Mouse (Mus musculus): ENCODE measurements around the gene B3gat3. TPM values are rescaled to one million over a fixed set of nuclear protein-coding genes. Genes with fewer than 3 reads are reported as not detected.
"Not testable (repeated sequence)": the region's sequence is repeated elsewhere in the genome, so short reads cannot be mapped to it uniquely, and the experiment has no call there.

The B3gat3 gene
- polyA plus RNA-seq, 1 experiment from 2014 or later: 40.2 TPM

- H3K9ac ChIP-seq (ENCODE audit: low read length): peak overlapping the region; percentile 65
- H3K4me1 ChIP-seq (replicated peaks; ENCODE audit: control insufficient read depth, insufficient read depth, low read length): peaks cover 13% of the 10 kb centered on the region
- ATAC-seq (ENCODE audit: low read depth): no peak
- peaks cover 54% of the 10 kb centered on the region for H3K36me3 ChIP-seq (ENCODE audit: control insufficient read depth, insufficient read depth, low read length)
- H3K4me2 ChIP-seq (ENCODE audit: low read depth, low read length): peak overlapping the region; percentile 68
- WGBS: 28% methylated on average over 5 of the region's 5 CpGs
- H3K4me3 ChIP-seq (ENCODE audit: low read length): peak overlapping the region; percentile 68
- peak overlapping the region; percentile 98 for H3K27ac ChIP-seq (ENCODE audit: low read length)
- H3K27me3 ChIP-seq (ENCODE audit: control insufficient read depth, insufficient read depth, low read depth, low read length): no peaks in the 10 kb centered on the region
- H3K9me3 ChIP-seq (ENCODE audit: control insufficient read depth, low read length): no peaks in the 10 kb centered on the region
Observed at GRCm38 (mm10) chr19:8966198-8966589, 46.0 kb downstream of the B3gat3 start.

DNA sequence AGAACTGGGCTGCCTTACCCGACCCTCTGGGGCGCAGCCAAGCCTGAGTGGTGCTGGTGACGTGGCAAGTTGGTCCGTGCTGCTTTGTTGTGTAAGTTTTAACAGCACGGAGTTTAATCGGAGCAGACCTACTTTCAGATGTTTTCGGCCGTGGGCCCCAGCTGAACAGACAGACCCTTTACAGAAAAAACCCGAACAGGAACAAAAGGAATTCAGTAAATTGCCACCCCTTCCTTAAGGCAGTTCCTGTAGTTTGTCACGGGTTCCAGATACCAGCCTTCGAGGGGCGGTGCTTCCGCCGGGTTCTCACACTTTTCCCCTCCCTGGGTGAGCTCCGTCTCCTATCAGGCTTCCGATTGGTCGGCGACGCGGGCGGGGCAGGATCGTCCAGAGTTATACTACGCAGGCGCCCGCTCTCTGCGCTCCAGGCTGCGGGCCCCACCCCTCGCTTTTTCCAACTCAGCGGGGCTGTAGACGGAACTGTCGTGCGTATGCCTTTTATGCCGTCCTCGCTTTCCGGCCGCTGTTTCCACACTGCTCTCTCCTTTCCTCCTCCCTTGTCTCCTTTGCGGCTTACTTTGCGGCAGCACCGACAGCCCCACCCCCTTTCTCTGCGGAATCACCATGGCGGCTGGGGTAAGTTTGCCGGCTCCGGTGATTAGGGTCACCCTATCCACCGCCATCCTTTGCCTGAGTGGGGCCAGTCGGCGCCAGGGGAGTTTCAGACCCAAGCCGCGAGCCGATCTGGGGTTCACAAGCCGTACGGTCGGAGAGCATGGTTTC lies 46.6 kb downstream of the B3gat3 start, which contains the start of gene Eef1g:
Gene Eef1g (plus strand): TSS at position 452 of the 783 bp plus-strand sequence.
- peak; percentile 100 for ATAC-seq (ENCODE audit: low read depth)
- WGBS: under 1% methylated on average over 52 of the region's 52 CpGs

DNA sequence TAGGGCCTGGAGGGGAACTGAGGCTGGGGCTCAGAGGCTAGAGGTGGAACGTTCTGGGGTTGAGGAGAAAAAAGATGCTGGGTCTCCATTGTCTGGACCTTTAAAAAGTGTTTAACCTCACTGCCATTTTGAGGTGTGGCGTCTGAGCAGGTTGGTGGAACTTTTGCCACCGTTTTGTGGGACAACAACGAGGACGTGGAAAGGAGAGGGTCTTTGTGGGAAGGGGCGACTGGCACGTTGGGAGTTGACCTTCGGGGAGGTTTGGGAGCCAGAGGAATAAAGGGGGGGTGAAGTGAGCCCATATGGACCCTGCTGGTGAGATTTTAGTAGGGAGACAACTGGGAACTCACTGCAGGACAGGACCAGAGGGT lies 47.2 kb downstream of the B3gat3 start:
- ATAC-seq (ENCODE audit: low read depth): no peak
- Histone ChIP-seq H3K4me3 (ENCODE audit: low read length) (peak overlapping the region; percentile 83), H3K27me3 (ENCODE audit: control insufficient read depth, insufficient read depth, low read depth, low read length) (no peaks in the 10 kb centered on the region), H3K4me1 (replicated peaks; ENCODE audit: control insufficient read depth, insufficient read depth, low read length) (peaks cover 13% of the 10 kb centered on the region), H3K4me2 (ENCODE audit: low read depth, low read length) (peak overlapping the region; percentile 62), H3K9ac (ENCODE audit: low read length) (peak overlapping the region; percentile 87), H3K9me3 (ENCODE audit: control insufficient read depth, low read length) (no peaks in the 10 kb centered on the region), H3K27ac (ENCODE audit: low read length) (peak overlapping the region; percentile 76), H3K36me3 (ENCODE audit: control insufficient read depth, insufficient read depth, low read length) (peaks cover 58% of the 10 kb centered on the region)
- 0% methylated on average over 8 of the region's 8 CpGs for WGBS

More for the DNA sequence above, 46.6 kb downstream of the B3gat3 start, which contains the start of gene Eef1g:
- peak within 1 kb of the TSS; percentile 83 for H3K4me3 ChIP-seq (ENCODE audit: low read length)
- peaks cover 13% of the 10 kb centered on the region for H3K4me1 ChIP-seq (replicated peaks; ENCODE audit: control insufficient read depth, insufficient read depth, low read length)
- peak within 1 kb of the TSS; percentile 87 for H3K9ac ChIP-seq (ENCODE audit: low read length)
- H3K36me3 ChIP-seq (ENCODE audit: control insufficient read depth, insufficient read depth, low read length): peaks cover 57% of the 10 kb centered on the region
- H3K27me3 ChIP-seq (ENCODE audit: control insufficient read depth, insufficient read depth, low read depth, low read length): no peaks in the 10 kb centered on the region
- H3K4me2 ChIP-seq (ENCODE audit: low read depth, low read length): peak within 1 kb of the TSS; percentile 68
- no peaks in the 10 kb centered on the region for H3K9me3 ChIP-seq (ENCODE audit: control insufficient read depth, low read length)
- peak within 1 kb of the TSS; percentile 98 for H3K27ac ChIP-seq (ENCODE audit: low read length)

- H3K4me2 ChIP-seq (ENCODE audit: low read depth, low read length): peak overlapping the region; percentile 62
- H3K36me3 ChIP-seq (ENCODE audit: control insufficient read depth, insufficient read depth, low read length): peaks cover 58% of the 10 kb centered on the region
- H3K27ac ChIP-seq (ENCODE audit: low read length): peak overlapping the region; percentile 76
- under 1% methylated on average over 9 of the region's 9 CpGs for WGBS
- no peak for ATAC-seq (ENCODE audit: low read depth)
- H3K4me3 ChIP-seq (ENCODE audit: low read length): peak overlapping the region; percentile 83
- peak overlapping the region; percentile 87 for H3K9ac ChIP-seq (ENCODE audit: low read length)
- H3K9me3 ChIP-seq (ENCODE audit: control insufficient read depth, low read length): no peaks in the 10 kb centered on the region
- no peaks in the 10 kb centered on the region for H3K27me3 ChIP-seq (ENCODE audit: control insufficient read depth, insufficient read depth, low read depth, low read length)
- peaks cover 13% of the 10 kb centered on the region for H3K4me1 ChIP-seq (replicated peaks; ENCODE audit: control insufficient read depth, insufficient read depth, low read length)
Observed at GRCm38 (mm10) chr19:8967893-8968292, 47.7 kb downstream of the B3gat3 start.

DNA sequence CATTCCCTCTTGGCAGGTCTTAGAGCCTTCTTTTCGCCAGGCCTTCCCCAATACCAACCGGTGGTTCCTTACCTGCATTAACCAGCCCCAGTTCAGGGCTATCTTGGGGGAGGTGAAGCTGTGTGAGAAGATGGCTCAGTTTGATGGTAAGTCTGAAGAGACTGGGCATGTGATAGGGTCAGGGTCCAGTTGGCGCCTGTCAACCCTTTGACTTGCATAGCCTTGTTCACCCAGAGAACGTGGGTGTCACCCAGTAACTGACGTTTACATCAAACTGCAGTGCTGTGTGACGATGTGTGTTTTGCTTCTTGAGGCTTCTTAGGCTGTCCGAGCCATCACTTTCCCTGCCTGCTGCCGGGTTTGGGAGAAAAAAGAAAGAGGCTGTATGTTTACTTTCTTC lies 52.3 kb downstream of the B3gat3 start:
- H3K27me3 ChIP-seq (ENCODE audit: control insufficient read depth, insufficient read depth, low read depth, low read length); ATAC-seq (ENCODE audit: low read depth); H3K4me3 ChIP-seq (ENCODE audit: low read length); H3K9ac ChIP-seq (ENCODE audit: low read length); H3K9me3 ChIP-seq (ENCODE audit: control insufficient read depth, low read length); H3K27ac ChIP-seq (ENCODE audit: low read length); H3K4me2 ChIP-seq (ENCODE audit: low read depth, low read length); H3K4me1 ChIP-seq (replicated peaks; ENCODE audit: control insufficient read depth, insufficient read depth, low read length): not testable (repeated sequence)
- H3K36me3 ChIP-seq (ENCODE audit: control insufficient read depth, insufficient read depth, low read length): peaks cover 65% of the 10 kb centered on the region
- WGBS: 69% methylated on average over 8 of the region's 8 CpGs

GRCm38 (mm10) chr19:8974638-8975037 lies 54.5 kb downstream of the B3gat3 start:
- WGBS: 68% methylated on average over 1 of the region's 1 CpGs
- Histone ChIP-seq H3K4me3 (ENCODE audit: low read length) (no peak overlapping the region), H3K9me3 (ENCODE audit: control insufficient read depth, low read length) (no peaks in the 10 kb centered on the region), H3K27me3 (ENCODE audit: control insufficient read depth, insufficient read depth, low read depth, low read length) (no peaks in the 10 kb centered on the region), H3K36me3 (ENCODE audit: control insufficient read depth, insufficient read depth, low read length) (peaks cover 75% of the 10 kb centered on the region), H3K4me2 (ENCODE audit: low read depth, low read length) (no peak overlapping the region), H3K4me1 (replicated peaks; ENCODE audit: control insufficient read depth, insufficient read depth, low read length) (no peaks in the 10 kb centered on the region), H3K27ac (ENCODE audit: low read length) (no peak overlapping the region), H3K9ac (ENCODE audit: low read length) (no peak overlapping the region)
- no peak for ATAC-seq (ENCODE audit: low read depth)

- Histone ChIP-seq H3K9ac (ENCODE audit: low read length) (no peak overlapping the region), H3K4me1 (replicated peaks; ENCODE audit: control insufficient read depth, insufficient read depth, low read length) (no peaks in the 10 kb centered on the region; the same call in 1 of the 2 replicates), H3K4me3 (ENCODE audit: low read length) (no peak overlapping the region), H3K27me3 (ENCODE audit: control insufficient read depth, insufficient read depth, low read depth, low read length) (no peaks in the 10 kb centered on the region), H3K36me3 (ENCODE audit: control insufficient read depth, insufficient read depth, low read length) (peaks cover 69% of the 10 kb centered on the region), H3K9me3 (ENCODE audit: control insufficient read depth, low read length) (no peaks in the 10 kb centered on the region), H3K27ac (ENCODE audit: low read length) (no peak overlapping the region), H3K4me2 (ENCODE audit: low read depth, low read length) (no peak overlapping the region)
- no peak for ATAC-seq (ENCODE audit: low read depth)
- WGBS: 94% methylated on average over 2 of the region's 2 CpGs
Observed at GRCm38 (mm10) chr19:8975491-8975890, 55.3 kb downstream of the B3gat3 start.

DNA sequence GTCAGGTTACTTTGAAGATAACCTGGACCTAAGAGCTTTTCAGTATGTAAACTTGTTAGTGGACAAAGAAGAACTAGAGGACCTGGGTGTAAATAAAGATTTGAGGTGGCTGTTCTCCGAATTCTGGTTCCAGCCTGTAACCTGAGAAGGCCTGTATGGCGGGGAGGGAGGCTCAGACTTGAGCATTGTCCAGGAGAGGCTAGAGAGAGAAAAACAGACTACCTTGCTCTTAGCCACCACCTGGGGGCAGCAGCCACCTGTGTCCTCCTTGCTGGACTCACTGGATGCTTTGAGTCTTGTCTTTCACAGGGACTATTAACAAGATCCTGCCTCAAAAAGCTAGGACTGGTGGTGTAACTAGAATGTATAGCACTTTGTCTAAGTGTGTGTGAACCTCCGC lies 56.4 kb downstream of the B3gat3 start:
- peaks cover 60% of the 10 kb centered on the region for H3K36me3 ChIP-seq (ENCODE audit: control insufficient read depth, insufficient read depth, low read length)
- no peaks in the 10 kb centered on the region for H3K27me3 ChIP-seq (ENCODE audit: control insufficient read depth, insufficient read depth, low read depth, low read length)
- H3K4me1 ChIP-seq (replicated peaks; ENCODE audit: control insufficient read depth, insufficient read depth, low read length): peaks cover 3% of the 10 kb centered on the region; the same call in 1 of the 2 replicates
- no peak overlapping the region for H3K27ac ChIP-seq (ENCODE audit: low read length)
- 37% methylated on average over 3 of the region's 3 CpGs for WGBS
- no peaks in the 10 kb centered on the region for H3K9me3 ChIP-seq (ENCODE audit: control insufficient read depth, low read length)
- H3K4me3 ChIP-seq (ENCODE audit: low read length): no peak overlapping the region
- no peak overlapping the region for H3K4me2 ChIP-seq (ENCODE audit: low read depth, low read length)
- ATAC-seq (ENCODE audit: low read depth): peak; percentile 79
- H3K9ac ChIP-seq (ENCODE audit: low read length): no peak overlapping the region

Data from lung, embryonic 16.5 days (tissue).